In the genomic region with DNA sequence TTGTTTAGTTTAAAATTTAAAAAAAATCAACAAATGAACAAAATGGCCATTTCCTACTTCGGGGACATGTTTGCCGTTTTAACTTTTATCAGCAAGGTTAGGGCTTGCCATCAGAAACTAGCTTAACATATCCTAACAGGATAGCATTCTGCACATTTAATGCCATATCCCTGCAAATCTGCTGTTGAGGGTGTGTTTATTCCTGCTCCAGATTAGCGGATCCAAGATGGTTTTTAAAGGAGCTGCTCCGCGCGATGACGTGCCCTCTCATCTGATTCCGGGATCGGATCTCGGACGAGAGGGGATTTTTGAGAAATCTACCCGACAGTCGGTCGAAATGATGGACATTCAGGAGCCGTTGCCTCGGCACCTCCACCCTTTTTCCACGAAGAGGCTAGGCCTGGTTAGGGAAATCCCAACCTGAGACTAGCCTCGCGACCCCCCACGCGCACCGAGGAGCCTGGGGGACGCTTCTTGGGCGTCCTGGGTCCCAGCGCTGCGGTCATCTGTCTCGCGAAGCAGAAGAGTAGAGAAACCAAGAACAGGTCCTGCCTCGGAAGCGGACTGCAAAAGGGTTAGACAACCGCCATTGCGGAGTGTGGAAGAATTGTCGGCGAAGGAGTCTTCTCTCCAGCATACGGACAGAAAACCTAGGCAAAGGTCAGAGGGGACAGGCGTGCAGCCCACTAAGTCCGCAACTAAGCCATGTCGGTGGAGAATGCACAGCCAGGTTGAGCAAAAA, we compare ENCODE assay signal across 10 mouse cellular contexts. TPM values are rescaled to one million over a fixed set of nuclear protein-coding genes. Genes with fewer than 3 reads are reported as not detected.
DNase-seq lines count a peak whose midpoint lies in the region; ATAC-seq and TF ChIP-seq lines count a peak whose summit lies in the region.
"Had no signal": no experiment of that assay in that cellular context is flagged by ENCODE, and none has a peak within 500 bp of the region (broad histone marks: within the 10 kb centered on the region; RNA-seq: fewer than 3 reads in every experiment).

No protein-coding gene starts in this region.

- no peak overlapping the region for H3K9ac ChIP-seq in heart, embryonic 16.5 days (ENCODE audit: low read length)
- H3K9ac ChIP-seq in midbrain, embryonic 13.5 days (replicated peaks), result peak overlapping the region; percentile 72

- peak overlapping the region; percentile 37 for H3K4me3 ChIP-seq in heart, embryonic 16.5 days (ENCODE audit: low read length)
- peak overlapping the region; percentile 52 for H3K4me3 ChIP-seq in hindbrain, embryonic 10.5 days
- peak overlapping the region; percentile 42 for H3K4me3 ChIP-seq in midbrain, embryonic 13.5 days (replicated peaks)
- H3K4me3 ChIP-seq: myocyte had no signal

- no peak for ATAC-seq in heart, embryonic 16.5 days (replicated peaks; ENCODE audit: extremely low read depth, insufficient read depth, low FRiP score)
- no peak for ATAC-seq in midbrain, embryonic 13.5 days

- no peak for DNase-seq in heart, adult 9 months (ENCODE audit: low spot score in 2 of 2)
- DNase-seq in brain, embryonic 14.5 days (ENCODE audit: low read depth), result peak; percentile 57
- peak; percentile 65 for DNase-seq in hindbrain, embryonic 10.5 days (ENCODE audit: low spot score)
- DNase-seq in thymus, postnatal 36 days, result no peak
- DNase-seq in layer of hippocampus, adult 8-10 months (ENCODE audit: low spot score in 2 of 2), result no peak
- DNase-seq in testis, postnatal 10 days (ENCODE audit: low spot score), result no peak
- DNase-seq: thymus, adult 18-20 months had no signal

- no peak overlapping the region for H3K27ac ChIP-seq in heart, embryonic 16.5 days (ENCODE audit: low read length)
- H3K27ac ChIP-seq in hindbrain, embryonic 10.5 days, result peak overlapping the region; percentile 88
- H3K27ac ChIP-seq in midbrain, embryonic 13.5 days, result peak overlapping the region; percentile 75

- peaks cover 93% of the 10 kb centered on the region for H3K27me3 ChIP-seq in heart, embryonic 16.5 days (ENCODE audit: control insufficient read depth, insufficient read depth, low read length)
- peaks cover 79% of the 10 kb centered on the region for H3K27me3 ChIP-seq in hindbrain, embryonic 10.5 days (ENCODE audit: insufficient read depth, poor library complexity, severe bottlenecking)
- peaks cover 21% of the 10 kb centered on the region for H3K27me3 ChIP-seq in midbrain, embryonic 13.5 days

- H3K9me3 ChIP-seq in heart, embryonic 16.5 days (replicated peaks; ENCODE audit: control insufficient read depth, low read length), result no peaks in the 10 kb centered on the region
- H3K9me3 ChIP-seq in hindbrain, embryonic 10.5 days, result no peaks in the 10 kb centered on the region
- H3K9me3 ChIP-seq in midbrain, embryonic 13.5 days, result no peaks in the 10 kb centered on the region

- WGBS in heart, embryonic 16.5 days, result 2% methylated on average over 38 of the region's 38 CpGs
- under 1% methylated on average over 38 of the region's 38 CpGs for WGBS in hindbrain, embryonic 10.5 days
- 2% methylated on average over 38 of the region's 38 CpGs for WGBS in midbrain, embryonic 13.5 days

- H3K4me1 ChIP-seq in heart, embryonic 16.5 days (ENCODE audit: control insufficient read depth, insufficient read depth, low read length), result peaks cover 8% of the 10 kb centered on the region
- H3K4me1 ChIP-seq in hindbrain, embryonic 10.5 days (replicated peaks), result peaks cover 89% of the 10 kb centered on the region
- peaks cover 88% of the 10 kb centered on the region for H3K4me1 ChIP-seq in midbrain, embryonic 13.5 days (replicated peaks)

- no peak for TF ChIP-seq POLR2A in brain, embryonic 14.5 days (IDR thresholded peaks at IDR 0.05; ENCODE audit: borderline replicate concordance, extremely low read depth, insufficient read depth, insufficient read length, poor library complexity, severe bottlenecking)

- H3K36me3 ChIP-seq in heart, embryonic 16.5 days (ENCODE audit: control insufficient read depth, insufficient read depth), result no peaks in the 10 kb centered on the region
- H3K36me3 ChIP-seq in hindbrain, embryonic 10.5 days, result no peaks in the 10 kb centered on the region
- no peaks in the 10 kb centered on the region for H3K36me3 ChIP-seq in midbrain, embryonic 13.5 days

- TF ChIP-seq CTCF in brain, embryonic 14.5 days (IDR thresholded peaks at IDR 0.05; ENCODE audit: borderline replicate concordance, extremely low read depth, insufficient read depth, insufficient read length), result no peak

- peak overlapping the region; percentile 52 for H3K4me2 ChIP-seq in heart, embryonic 16.5 days (ENCODE audit: low read depth, low read length)
- peak overlapping the region; percentile 71 for H3K4me2 ChIP-seq in midbrain, embryonic 13.5 days (replicated peaks)

RNA-seq across cellular contexts. Expression of gene Sox2, which starts 8.3 kb away (rescaled TPM):
- 0.09 and 0.27 TPM in 2 replicates for polyA plus RNA-seq in heart, embryonic 16.5 days (2015; fragmentation: Nextera tagmentation; extraction: Ambion mirVana)
- polyA plus RNA-seq in brain, embryonic 14.5 days (2012; rRNA removed), result 101 and 119 TPM in 2 replicates
- polyA plus RNA-seq in hindbrain, embryonic 10.5 days (2016; fragmentation: Nextera tagmentation; extraction: Ambion mirVana), result 23.4 and 24.2 TPM in 2 replicates
- 27.8 and 28.2 TPM in 2 replicates for polyA plus RNA-seq in midbrain, embryonic 13.5 days (2015; fragmentation: Nextera tagmentation; extraction: Ambion mirVana)
- 10 to 100 TPM; 38.6 to 47.2 (median 43.5) TPM for total RNA-seq in layer of hippocampus, adult 8-10 months (2022)
- polyA plus RNA-seq: myocyte had no signal

Comparison
In these comparisons a context has a peak if more than half of its experiments do, and no peak if none do; other contexts are left out.
1. DNase-seq: peak in brain, embryonic 14.5 days (single experiment) and hindbrain, embryonic 10.5 days (single experiment); none in heart, adult 9 months (0 of 2), thymus, postnatal 36 days (0 of 2), layer of hippocampus, adult 8-10 months (0 of 2) and testis, postnatal 10 days (single experiment).
2. RNA of gene Sox2, which starts 8.3 kb away (polyA plus RNA-seq): 101 to 119 TPM in brain, embryonic 14.5 days, 27.8 to 28.2 TPM in midbrain, embryonic 13.5 days and 23.4 to 24.2 TPM in hindbrain, embryonic 10.5 days; 0.09 to 0.27 TPM in heart, embryonic 16.5 days; every median in the first group is over 10 times any median in the second.
3. Peak in every context shown above with its lines, with median percentiles within 50 percentile points of each other: H3K4me3 ChIP-seq.